Mouse (Mus musculus) heart, postnatal 0 days (tissue): ENCODE results near the gene Ahnak. TPM values are rescaled to one million over a fixed set of nuclear protein-coding genes. Genes with fewer than 3 reads are reported as not detected.
"Not testable (repeated sequence)": the region's sequence is repeated elsewhere in the genome, so short reads cannot be mapped to it uniquely, and the experiment has no call there.

Experiments
- ATAC-seq: fragments of 200-750 bp; cut with Nextera tagmentation; 2 replicates; pipeline ENCODE4 v1.8.0; 2017; ENCODE audit warnings: low read depth, moderate number of reproducible peaks, moderate library complexity; ENCODE audit not compliant: insufficient read depth
- DNase-seq: peaks from one replicate; pipeline ENCODE4 v3.0.0-alpha.2; 2016; ENCODE audit warnings: low spot score
- H3K27ac ChIP-seq: fragments of 300-500 bp; sonication (generic); 2 replicates; pipeline ENCODE4 v1.5.1; 2014; ENCODE audit warnings: low read depth, mild to moderate bottlenecking
- H3K27me3 ChIP-seq: fragments of 300-500 bp; sonication (generic); 2 replicates; pipeline ENCODE4 v1.6.1; 2014; ENCODE audit warnings: low read length, mixed read lengths; ENCODE audit not compliant: control insufficient read depth, insufficient read depth
- H3K36me3 ChIP-seq: fragments of 300-500 bp; sonication (generic); replicated peaks from 2 replicates; pipeline ENCODE4 v1.6.1; 2014; ENCODE audit warnings: low read length, mixed read lengths; ENCODE audit not compliant: control insufficient read depth, insufficient read depth
- H3K4me1 ChIP-seq: fragments of 300-500 bp; sonication (generic); 2 replicates; pipeline ENCODE4 v1.6.1; 2014; ENCODE audit warnings: antibody characterized with exemption; ENCODE audit not compliant: control insufficient read depth, insufficient read depth
- H3K4me2 ChIP-seq: fragments of 300-500 bp; sonication (generic); 2 replicates; pipeline ENCODE4 v1.6.1; 2014; ENCODE audit warnings: low read depth, mild to moderate bottlenecking, low read length, moderate library complexity
- H3K4me3 ChIP-seq: fragments of 300-500 bp; sonication (generic); 2 replicates; pipeline ENCODE4 v1.5.1; 2014; ENCODE audit warnings: low read depth, low read length
- H3K9ac ChIP-seq: fragments of 300-500 bp; sonication (generic); replicated peaks from 2 replicates; pipeline ENCODE4 v1.6.1; 2014; ENCODE audit warnings: low read depth, low read length, mixed read lengths
- H3K9me3 ChIP-seq: fragments of 300-500 bp; sonication (generic); replicated peaks from 2 replicates; pipeline ENCODE4 v1.6.1; 2016; ENCODE audit warnings: low read length; ENCODE audit not compliant: control insufficient read depth
- CTCF ChIP-seq: IDR thresholded peaks from 2 replicates; pipeline ENCODE4 v1.5.1; 2016; ENCODE audit warnings: antibody characterized with exemption, control low read depth, low read depth
- EP300 ChIP-seq: IDR thresholded peaks from 2 replicates; pipeline ENCODE4 v1.6.1; 2016; ENCODE audit warnings: antibody characterized with exemption, low read depth
- WGBS: fragments of 180-500 bp; shearing (Covaris S2); extraction: QIAGEN DNeasy Blood & Tissue Kit; methylation state at CpG from one replicate; pipeline ENCODE4 v1.1.7; 2014; 5-methylcytosine and 5-hydroxymethylcytosine counted together
- polyA plus RNA-seq: library from polyadenylated mRNA; unstranded; fragments of >200 nt; fragmentation: Nextera tagmentation; extraction: Ambion mirVana; gene quantifications from 2 replicates; pipeline ENCODE4 v1.2.1, GENCODE M21; 2015
- total RNA-seq: library from RNA; depleted of rRNA; stranded (reverse); fragments of >200 nt; gene quantifications from 2 replicates; pipeline ENCODE4 v1.2.3, GENCODE M21; 2014; ENCODE audit warnings: low replicate concordance

Ahnak gene
- total and polyA plus RNA-seq, 2 experiments from 2014 or later, result 56.8 to 122 TPM

DNA sequence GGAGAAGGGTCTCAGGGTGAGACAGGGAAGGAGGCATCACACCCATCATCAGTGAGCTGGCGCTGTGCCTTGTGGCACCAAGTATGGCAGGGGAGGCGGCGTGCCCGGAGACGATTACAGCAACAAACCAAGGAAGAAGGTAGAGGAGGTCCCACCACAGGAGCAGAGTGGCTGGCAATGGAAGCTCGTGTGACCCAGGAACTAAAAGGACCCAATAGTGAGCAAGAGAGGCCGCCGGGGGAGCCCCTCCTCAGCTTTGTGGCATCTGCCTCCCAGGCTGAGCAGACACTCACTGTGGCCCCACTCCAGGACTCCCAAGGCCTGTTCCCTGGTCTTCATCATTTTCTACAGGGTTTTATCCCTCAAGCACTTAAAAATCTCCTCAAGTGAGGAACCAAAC is 23.3 kb upstream of the Ahnak start:
- H3K27me3 ChIP-seq, result no peaks in the 10 kb centered on the region
- H3K9me3 ChIP-seq, result no peaks in the 10 kb centered on the region
- H3K27ac ChIP-seq, result peak overlapping the region; percentile 96
- H3K9ac ChIP-seq, result peak overlapping the region; percentile 79
- ATAC-seq (no peak), DNase-seq (no peak)
- H3K4me2 ChIP-seq, result peak overlapping the region; percentile 79
- peak overlapping the region; percentile 82 for H3K4me3 ChIP-seq
- 67% methylated on average over 8 of the region's 8 CpGs for WGBS
- H3K36me3 ChIP-seq, result peaks cover 70% of the 10 kb centered on the region
- H3K4me1 ChIP-seq, result peaks cover 15% of the 10 kb centered on the region
- TF ChIP-seq CTCF (no peak), EP300 (no peak)

DNA sequence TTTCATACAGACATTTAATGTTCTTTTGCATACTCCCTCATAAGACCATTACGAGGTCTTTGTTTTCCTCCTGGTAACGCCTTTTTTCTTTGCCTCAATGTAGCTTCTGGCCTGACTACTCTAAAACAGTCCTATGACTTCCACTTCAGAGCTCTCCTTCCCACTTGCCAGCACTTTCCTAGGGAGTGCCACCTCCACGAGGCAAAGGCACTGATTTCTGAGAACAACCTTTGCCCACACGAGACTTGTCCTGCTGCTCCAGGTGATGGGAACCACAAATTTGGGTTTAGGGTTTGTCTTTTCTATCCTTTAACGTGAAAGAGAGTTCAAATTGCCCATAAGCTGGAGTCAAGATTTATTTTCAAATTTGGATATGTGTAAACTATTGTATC is 22.9 kb upstream of the Ahnak start:
- 23% methylated on average over 5 of the region's 5 CpGs for WGBS
- Histone ChIP-seq H3K4me1 (peaks cover 15% of the 10 kb centered on the region), H3K4me3 (peak overlapping the region; percentile 82), H3K36me3 (peaks cover 70% of the 10 kb centered on the region), H3K27ac (peak overlapping the region; percentile 96), H3K4me2 (peak overlapping the region; percentile 79), H3K9me3 (no peaks in the 10 kb centered on the region), H3K9ac (peak overlapping the region; percentile 79), H3K27me3 (no peaks in the 10 kb centered on the region)
- TF ChIP-seq CTCF, result no peak
- no peak for TF ChIP-seq EP300
- ATAC-seq, result no peak
- DNase-seq, result no peak

DNA sequence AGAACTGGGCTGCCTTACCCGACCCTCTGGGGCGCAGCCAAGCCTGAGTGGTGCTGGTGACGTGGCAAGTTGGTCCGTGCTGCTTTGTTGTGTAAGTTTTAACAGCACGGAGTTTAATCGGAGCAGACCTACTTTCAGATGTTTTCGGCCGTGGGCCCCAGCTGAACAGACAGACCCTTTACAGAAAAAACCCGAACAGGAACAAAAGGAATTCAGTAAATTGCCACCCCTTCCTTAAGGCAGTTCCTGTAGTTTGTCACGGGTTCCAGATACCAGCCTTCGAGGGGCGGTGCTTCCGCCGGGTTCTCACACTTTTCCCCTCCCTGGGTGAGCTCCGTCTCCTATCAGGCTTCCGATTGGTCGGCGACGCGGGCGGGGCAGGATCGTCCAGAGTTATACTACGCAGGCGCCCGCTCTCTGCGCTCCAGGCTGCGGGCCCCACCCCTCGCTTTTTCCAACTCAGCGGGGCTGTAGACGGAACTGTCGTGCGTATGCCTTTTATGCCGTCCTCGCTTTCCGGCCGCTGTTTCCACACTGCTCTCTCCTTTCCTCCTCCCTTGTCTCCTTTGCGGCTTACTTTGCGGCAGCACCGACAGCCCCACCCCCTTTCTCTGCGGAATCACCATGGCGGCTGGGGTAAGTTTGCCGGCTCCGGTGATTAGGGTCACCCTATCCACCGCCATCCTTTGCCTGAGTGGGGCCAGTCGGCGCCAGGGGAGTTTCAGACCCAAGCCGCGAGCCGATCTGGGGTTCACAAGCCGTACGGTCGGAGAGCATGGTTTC is 22.3 kb upstream of the Ahnak start, which contains the start of gene Eef1g:
Eef1g (plus strand) TSS at position 452 of the 783 bp plus-strand sequence.
- TF ChIP-seq EP300, result 0 out of 2 replicates have a peak, but pooled peaks have one; percentile 79
- no peak for TF ChIP-seq CTCF
- H3K4me3 ChIP-seq, result peak within 1 kb of the TSS; percentile 82
- WGBS, result under 1% methylated on average over 52 of the region's 52 CpGs
- ATAC-seq (peak; percentile 99), DNase-seq (peak; percentile 100)
- no peaks in the 10 kb centered on the region for H3K9me3 ChIP-seq
- H3K36me3 ChIP-seq, result peaks cover 70% of the 10 kb centered on the region
- H3K4me2 ChIP-seq, result peak within 1 kb of the TSS; percentile 94
- H3K27me3 ChIP-seq, result no peaks in the 10 kb centered on the region
- H3K9ac ChIP-seq, result peak within 1 kb of the TSS; percentile 87
- peak within 1 kb of the TSS; percentile 96 for H3K27ac ChIP-seq
- peaks cover 15% of the 10 kb centered on the region for H3K4me1 ChIP-seq

DNA sequence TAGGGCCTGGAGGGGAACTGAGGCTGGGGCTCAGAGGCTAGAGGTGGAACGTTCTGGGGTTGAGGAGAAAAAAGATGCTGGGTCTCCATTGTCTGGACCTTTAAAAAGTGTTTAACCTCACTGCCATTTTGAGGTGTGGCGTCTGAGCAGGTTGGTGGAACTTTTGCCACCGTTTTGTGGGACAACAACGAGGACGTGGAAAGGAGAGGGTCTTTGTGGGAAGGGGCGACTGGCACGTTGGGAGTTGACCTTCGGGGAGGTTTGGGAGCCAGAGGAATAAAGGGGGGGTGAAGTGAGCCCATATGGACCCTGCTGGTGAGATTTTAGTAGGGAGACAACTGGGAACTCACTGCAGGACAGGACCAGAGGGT is 21.7 kb upstream of the Ahnak start:
- ATAC-seq, result no peak
- Histone ChIP-seq H3K27ac (peak overlapping the region; percentile 82), H3K36me3 (peaks cover 70% of the 10 kb centered on the region), H3K4me2 (peak overlapping the region; percentile 94), H3K4me3 (peak overlapping the region; percentile 82), H3K9ac (peak overlapping the region; percentile 87), H3K4me1 (peaks cover 15% of the 10 kb centered on the region), H3K9me3 (no peaks in the 10 kb centered on the region), H3K27me3 (no peaks in the 10 kb centered on the region)
- 0% methylated on average over 8 of the region's 8 CpGs for WGBS
- DNase-seq, result no peak
- no peak for TF ChIP-seq CTCF
- TF ChIP-seq EP300, result no peak

DNA sequence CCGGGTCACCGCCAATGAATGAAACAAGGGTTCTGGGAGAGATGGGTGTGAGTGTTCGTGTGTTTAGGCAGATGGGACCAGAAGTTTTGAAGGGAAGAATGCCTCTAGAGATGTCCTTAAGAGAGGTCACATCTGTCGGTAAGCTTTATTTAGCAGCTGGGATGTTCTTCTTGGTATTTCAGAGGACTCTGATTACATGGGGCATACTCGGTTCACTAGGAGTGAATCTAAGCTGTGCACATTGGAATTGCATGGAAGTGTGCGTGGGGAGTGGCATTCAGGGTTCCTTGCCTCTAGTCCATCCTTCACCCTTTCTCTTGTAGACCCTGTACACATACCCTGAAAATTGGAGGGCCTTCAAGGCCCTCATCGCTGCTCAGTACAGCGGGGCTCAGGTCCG is 21.2 kb upstream of the Ahnak start:
- Histone ChIP-seq H3K27ac (peak overlapping the region; percentile 82), H3K4me3 (peak overlapping the region; percentile 82), H3K36me3 (peaks cover 70% of the 10 kb centered on the region), H3K9ac (peak overlapping the region; percentile 87), H3K9me3 (no peaks in the 10 kb centered on the region), H3K27me3 (no peaks in the 10 kb centered on the region), H3K4me2 (peak overlapping the region; percentile 94), H3K4me1 (peaks cover 15% of the 10 kb centered on the region)
- DNase-seq (no peak), ATAC-seq (no peak)
- WGBS, result 4% methylated on average over 8 of the region's 9 CpGs
- TF ChIP-seq EP300, result no peak
- no peak for TF ChIP-seq CTCF

DNA sequence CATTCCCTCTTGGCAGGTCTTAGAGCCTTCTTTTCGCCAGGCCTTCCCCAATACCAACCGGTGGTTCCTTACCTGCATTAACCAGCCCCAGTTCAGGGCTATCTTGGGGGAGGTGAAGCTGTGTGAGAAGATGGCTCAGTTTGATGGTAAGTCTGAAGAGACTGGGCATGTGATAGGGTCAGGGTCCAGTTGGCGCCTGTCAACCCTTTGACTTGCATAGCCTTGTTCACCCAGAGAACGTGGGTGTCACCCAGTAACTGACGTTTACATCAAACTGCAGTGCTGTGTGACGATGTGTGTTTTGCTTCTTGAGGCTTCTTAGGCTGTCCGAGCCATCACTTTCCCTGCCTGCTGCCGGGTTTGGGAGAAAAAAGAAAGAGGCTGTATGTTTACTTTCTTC is 16.6 kb upstream of the Ahnak start:
- Histone ChIP-seq H3K4me1 (peaks cover 12% of the 10 kb centered on the region), H3K36me3 (peaks cover 83% of the 10 kb centered on the region)
- H3K4me2 ChIP-seq, H3K4me3 ChIP-seq, H3K9ac ChIP-seq, H3K9me3 ChIP-seq, H3K27me3 ChIP-seq, H3K27ac ChIP-seq, DNase-seq, ATAC-seq: not testable (repeated sequence)
- WGBS, result 86% methylated on average over 8 of the region's 8 CpGs
